Mouse (Mus musculus) embryonic facial prominence, embryonic 11.5 days (tissue): Measurements from ENCODE around the gene Btg4. TPM values are rescaled to one million over a fixed set of nuclear protein-coding genes. Genes with fewer than 3 reads are reported as not detected.
"Not testable (repeated sequence)": the region's sequence is repeated elsewhere in the genome, so short reads cannot be mapped to it uniquely, and the experiment has no call there.

Source experiments
- ATAC-seq: fragments of 200-750 bp; cut with Nextera tagmentation; replicated peaks from 2 replicates; pipeline ENCODE4 v1.8.0; 2017; ENCODE audit warnings: low read depth; ENCODE audit not compliant: insufficient number of reproducible peaks, low FRiP score, low TSS enrichment
- DNase-seq: peaks from one replicate; pipeline ENCODE4 v3.0.0-alpha.2; 2015; ENCODE audit warnings: low spot score
- H3K27ac ChIP-seq: fragments of 300-500 bp; sonication (generic); replicated peaks from 2 replicates; pipeline ENCODE4 v1.5.1; 2014; ENCODE audit warnings: mild to moderate bottlenecking, low read depth, low read length, control low read depth
- H3K27me3 ChIP-seq: fragments of 300-500 bp; sonication (generic); 2 replicates; pipeline ENCODE4 v1.6.1; 2014; ENCODE audit warnings: mild to moderate bottlenecking, low read length, moderate library complexity, mixed read lengths; ENCODE audit not compliant: control insufficient read depth, insufficient read depth
- H3K36me3 ChIP-seq: fragments of 300-500 bp; sonication (generic); replicated peaks from 2 replicates; pipeline ENCODE4 v1.6.1; 2014; ENCODE audit warnings: low read depth, mild to moderate bottlenecking, low read length, moderate library complexity, mixed read lengths; ENCODE audit not compliant: control insufficient read depth, insufficient read depth
- H3K4me1 ChIP-seq: fragments of 300-500 bp; sonication (generic); 2 replicates; pipeline ENCODE4 v1.6.1; 2014; ENCODE audit warnings: low read length, mixed read lengths; ENCODE audit not compliant: control insufficient read depth, insufficient read depth
- H3K4me2 ChIP-seq: fragments of 300-500 bp; sonication (generic); 2 replicates; pipeline ENCODE4 v1.6.1; 2014; ENCODE audit warnings: low read depth, mild to moderate bottlenecking, control low read depth, low read length, moderate library complexity
- H3K4me3 ChIP-seq: fragments of 300-500 bp; sonication (generic); 2 replicates; pipeline ENCODE4 v1.5.1; 2014; ENCODE audit warnings: low read depth, low read length, control low read depth
- H3K9ac ChIP-seq: fragments of 300-500 bp; sonication (generic); replicated peaks from 2 replicates; pipeline ENCODE4 v1.6.1; 2014; ENCODE audit warnings: mild to moderate bottlenecking, control low read depth, low read length
- H3K9me3 ChIP-seq: fragments of 300-500 bp; sonication (generic); replicated peaks from 2 replicates; pipeline ENCODE4 v1.6.1; 2016; ENCODE audit warnings: mild to moderate bottlenecking, low read length, inconsistent platforms, mixed read lengths; ENCODE audit not compliant: control insufficient read depth
- WGBS: fragments of 180-500 bp; shearing (Covaris S2); extraction: QIAGEN DNeasy Blood & Tissue Kit; methylation state at CpG from one replicate; pipeline ENCODE4 v1.1.7; 2014; 5-methylcytosine and 5-hydroxymethylcytosine counted together
- polyA plus RNA-seq: library from polyadenylated mRNA; unstranded; fragments of >200 nt; fragmentation: Nextera tagmentation; extraction: Ambion mirVana; gene quantifications from 2 replicates; pipeline ENCODE4 v1.2.1, GENCODE M21; 2014

Gene Btg4
- polyA plus RNA-seq, 1 experiment from 2014 or later: not detected

DNA sequence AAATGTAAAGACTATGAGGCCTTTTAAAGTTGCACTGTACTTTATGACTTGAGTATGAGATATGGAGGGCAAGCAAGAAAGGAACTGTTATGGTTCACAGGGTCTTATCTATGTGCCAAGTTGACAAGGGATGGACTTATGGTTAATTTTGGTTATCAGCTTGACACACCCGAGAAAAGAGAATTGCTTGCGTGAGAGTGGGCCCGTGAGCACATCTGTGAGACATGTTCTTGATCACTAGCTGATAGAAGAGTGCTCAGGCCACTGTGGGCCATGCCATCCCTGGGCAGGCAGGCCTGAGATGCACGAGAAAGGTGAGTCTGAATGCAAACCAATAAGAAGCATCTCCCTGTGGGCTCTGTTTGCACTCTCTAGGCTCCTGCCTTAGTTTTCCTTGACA is 76.7 kb downstream of the Btg4 start:
- Histone ChIP-seq H3K4me2 (no peak overlapping the region), H3K9ac (no peak overlapping the region), H3K36me3 (no peaks in the 10 kb centered on the region), H3K27ac (no peak overlapping the region), H3K4me3 (no peak overlapping the region), H3K9me3 (no peaks in the 10 kb centered on the region), H3K27me3 (no peaks in the 10 kb centered on the region), H3K4me1 (no peaks in the 10 kb centered on the region)
- DNase-seq: no peak
- WGBS: 84% methylated on average over 4 of the region's 4 CpGs
- ATAC-seq: no peak

DNA sequence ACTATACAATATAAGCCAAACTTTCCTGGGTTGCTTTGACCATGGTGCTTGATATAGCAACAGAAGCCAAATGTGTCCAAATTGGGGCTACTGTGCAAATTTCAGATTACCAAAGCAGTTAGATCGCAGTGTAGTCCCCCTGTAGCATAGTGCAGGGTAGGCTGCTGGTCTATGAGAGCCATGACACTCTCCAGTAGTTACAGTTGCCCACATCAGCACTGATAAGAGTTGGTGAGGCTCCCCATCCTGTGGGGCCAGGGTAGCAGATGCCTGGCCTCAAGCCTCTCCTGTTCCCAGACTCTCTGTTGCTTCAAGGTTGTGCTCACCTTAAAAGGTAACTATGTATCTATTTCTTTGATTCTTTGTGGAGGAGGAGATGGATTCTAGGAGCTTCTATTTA is 77.1 kb downstream of the Btg4 start:
- ATAC-seq: no peak
- no peak for DNase-seq
- WGBS: 89% methylated on average over 1 of the region's 1 CpGs

DNA sequence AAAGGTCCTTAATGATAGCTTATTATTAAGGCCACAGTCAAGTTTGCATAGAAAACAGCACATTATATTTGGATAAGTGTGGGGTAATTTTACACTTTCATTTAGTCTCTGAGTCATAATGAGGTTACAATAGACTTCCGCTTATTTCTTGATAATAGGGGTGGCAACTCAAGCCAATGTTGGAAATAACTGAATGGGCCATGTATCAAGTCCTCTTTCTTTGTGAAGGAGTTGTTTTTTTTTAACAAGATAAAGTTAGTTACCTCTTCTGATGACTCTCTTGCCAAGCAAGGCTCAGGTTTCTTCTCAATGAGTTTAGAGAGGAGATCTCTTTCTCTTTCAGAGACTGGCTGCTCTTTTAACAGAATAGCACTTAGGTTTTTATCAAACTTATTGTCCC is 77.6 kb downstream of the Btg4 start:
- H3K9ac ChIP-seq: no peak overlapping the region
- H3K27ac ChIP-seq: no peak overlapping the region
- WGBS: 97% methylated on average over 1 of the region's 1 CpGs
- no peak for DNase-seq
- H3K36me3 ChIP-seq: no peaks in the 10 kb centered on the region
- no peak overlapping the region for H3K4me2 ChIP-seq
- H3K9me3 ChIP-seq: no peaks in the 10 kb centered on the region
- no peaks in the 10 kb centered on the region for H3K4me1 ChIP-seq
- no peak for ATAC-seq
- no peaks in the 10 kb centered on the region for H3K27me3 ChIP-seq
- H3K4me3 ChIP-seq: no peak overlapping the region

More for the DNA sequence above, 77.1 kb downstream of the Btg4 start:
- no peaks in the 10 kb centered on the region for H3K36me3 ChIP-seq
- no peaks in the 10 kb centered on the region for H3K4me1 ChIP-seq
- no peaks in the 10 kb centered on the region for H3K27me3 ChIP-seq
- no peak overlapping the region for H3K4me2 ChIP-seq
- H3K4me3 ChIP-seq: no peak overlapping the region
- no peak overlapping the region for H3K9ac ChIP-seq
- H3K9me3 ChIP-seq: no peaks in the 10 kb centered on the region
- H3K27ac ChIP-seq: no peak overlapping the region

DNA sequence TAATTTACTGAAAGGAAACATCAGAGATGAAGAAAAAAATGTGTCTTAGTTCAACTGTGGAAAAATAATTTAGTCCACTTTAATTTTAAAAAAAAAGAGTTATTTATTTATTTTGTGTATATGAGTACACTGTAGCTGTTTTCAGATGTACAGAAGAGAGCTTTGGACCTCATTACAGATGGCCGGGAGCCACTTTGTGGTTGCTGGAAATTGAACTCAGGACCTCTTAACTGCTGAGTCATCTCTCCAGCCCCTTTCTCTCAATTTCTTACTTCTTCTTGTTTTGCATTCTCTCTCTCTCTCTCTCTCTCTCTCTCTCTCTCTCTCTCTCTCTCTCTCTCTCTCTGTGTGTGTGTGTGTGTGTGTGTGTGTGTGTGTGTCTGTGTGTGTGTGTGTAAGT is 78.7 kb downstream of the Btg4 start:
- not testable (repeated sequence) for H3K9me3 ChIP-seq, H3K36me3 ChIP-seq, H3K27ac ChIP-seq, DNase-seq, H3K4me2 ChIP-seq, H3K4me3 ChIP-seq, H3K4me1 ChIP-seq, H3K9ac ChIP-seq, ATAC-seq, H3K27me3 ChIP-seq
- WGBS: 83% methylated on average over 1 of the region's 1 CpGs

DNA sequence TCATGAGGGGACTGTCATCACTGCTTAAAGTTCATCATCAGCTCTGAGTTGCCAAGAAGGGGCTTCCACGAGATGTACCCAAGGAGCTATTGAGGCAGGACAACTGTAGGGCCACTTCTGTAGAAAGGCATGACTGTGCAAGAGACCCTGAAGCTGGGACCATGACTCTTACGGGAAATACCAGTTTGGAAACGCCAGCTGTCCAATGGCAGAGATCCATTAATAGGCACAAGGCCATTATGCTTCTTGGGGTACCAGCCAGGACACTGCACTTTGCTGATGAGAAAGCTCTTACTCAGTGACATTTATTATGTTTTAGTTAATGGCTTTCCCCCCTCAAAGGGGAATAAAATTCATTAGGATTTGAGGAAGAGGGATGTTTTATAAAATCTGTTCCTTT is 80.0 kb downstream of the Btg4 start:
- Histone ChIP-seq H3K36me3 (no peaks in the 10 kb centered on the region), H3K9ac (no peak overlapping the region), H3K9me3 (no peaks in the 10 kb centered on the region), H3K4me1 (no peaks in the 10 kb centered on the region), H3K4me2 (no peak overlapping the region), H3K4me3 (no peak overlapping the region), H3K27ac (no peak overlapping the region), H3K27me3 (no peaks in the 10 kb centered on the region)
- no peak for DNase-seq
- no peak for ATAC-seq
- 88% methylated on average over 3 of the region's 3 CpGs for WGBS

DNA sequence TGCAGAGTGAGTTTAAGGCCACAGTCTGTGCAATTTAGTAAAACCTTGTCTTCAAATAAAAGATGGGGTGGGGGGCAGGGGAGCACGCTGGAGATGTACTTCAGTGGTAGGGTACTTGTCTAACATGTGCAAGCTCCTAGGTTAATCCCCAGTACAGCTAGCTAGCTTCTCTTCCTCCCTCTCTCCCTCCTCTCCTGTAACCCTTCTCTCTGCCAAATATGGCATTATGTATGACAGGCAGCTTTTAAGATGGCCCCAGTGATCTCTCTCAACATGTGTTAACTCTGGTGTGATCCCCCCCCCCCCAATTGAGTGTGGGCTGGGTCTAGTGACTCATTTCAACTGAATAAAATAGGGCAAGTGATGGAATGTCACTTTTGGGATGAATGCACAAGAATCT is 82.7 kb downstream of the Btg4 start:
- Histone ChIP-seq H3K4me2 (no peak overlapping the region), H3K9ac (no peak overlapping the region), H3K27me3 (no peaks in the 10 kb centered on the region), H3K27ac (no peak overlapping the region), H3K36me3 (no peaks in the 10 kb centered on the region), H3K4me1 (no peaks in the 10 kb centered on the region), H3K9me3 (no peaks in the 10 kb centered on the region), H3K4me3 (no peak overlapping the region)
- WGBS: 92% methylated on average over 1 of the region's 1 CpGs
- ATAC-seq (no peak), DNase-seq (no peak)

DNA sequence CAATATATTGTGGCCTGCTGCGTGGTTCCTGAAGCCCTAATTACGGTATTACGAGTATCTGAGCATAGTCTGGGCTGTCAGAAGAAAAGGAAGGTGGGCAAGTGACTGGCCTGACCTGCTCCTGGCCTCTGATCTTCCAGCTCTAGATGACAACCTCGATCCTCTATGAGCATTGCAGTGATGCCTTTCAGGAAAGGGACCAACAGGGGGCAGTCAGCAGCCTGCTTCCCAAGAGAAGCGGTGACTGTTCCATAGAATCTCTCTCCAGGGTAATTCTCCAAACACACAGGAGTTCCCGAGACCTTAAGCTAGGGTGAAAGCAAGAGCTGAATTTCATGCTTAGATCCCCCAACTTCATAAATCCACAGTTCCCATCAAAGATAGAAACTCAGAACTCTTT is 83.5 kb downstream of the Btg4 start:
- H3K27ac ChIP-seq: no peak overlapping the region
- no peaks in the 10 kb centered on the region for H3K9me3 ChIP-seq
- no peak overlapping the region for H3K9ac ChIP-seq
- no peaks in the 10 kb centered on the region for H3K36me3 ChIP-seq
- no peak for ATAC-seq
- H3K4me1 ChIP-seq: no peaks in the 10 kb centered on the region
- H3K27me3 ChIP-seq: no peaks in the 10 kb centered on the region; the same call in 1 of the 2 replicates
- no peak for DNase-seq
- no peak overlapping the region for H3K4me3 ChIP-seq
- H3K4me2 ChIP-seq: no peak overlapping the region
- WGBS: 67% methylated on average over 6 of the region's 6 CpGs

DNA sequence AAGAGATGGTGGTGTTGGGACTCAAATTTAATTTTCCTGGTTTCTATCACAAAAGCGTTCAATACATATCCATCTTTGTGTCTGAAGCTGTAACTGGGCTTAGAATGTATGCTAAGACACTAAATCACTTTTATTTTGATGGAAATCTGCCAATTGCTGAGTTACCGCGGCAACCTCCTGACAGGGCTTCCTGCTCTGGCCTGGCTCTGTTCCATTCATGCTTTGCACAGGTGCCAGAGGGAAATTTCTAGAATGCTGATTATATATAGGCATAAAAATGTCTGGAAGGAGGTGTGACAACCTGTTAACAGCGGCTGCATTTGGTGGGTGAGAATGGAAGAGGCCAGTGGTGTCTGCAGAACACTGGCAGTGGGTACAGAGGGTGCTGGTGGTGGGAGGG is 85.8 kb downstream of the Btg4 start:
- DNase-seq: no peak
- Histone ChIP-seq H3K4me1 (no peaks in the 10 kb centered on the region), H3K9ac (no peak overlapping the region), H3K4me2 (no peak overlapping the region), H3K4me3 (no peak overlapping the region), H3K36me3 (no peaks in the 10 kb centered on the region), H3K9me3 (no peaks in the 10 kb centered on the region), H3K27ac (no peak overlapping the region), H3K27me3 (no peaks in the 10 kb centered on the region; the same call in 1 of the 2 replicates)
- no peak for ATAC-seq
- WGBS: 85% methylated on average over 4 of the region's 4 CpGs
